Mouse (Mus musculus) kidney, embryonic 15.5 days (tissue): Measurements from ENCODE around the gene Ephb6. TPM values are rescaled to one million over a fixed set of nuclear protein-coding genes. Genes with fewer than 3 reads are reported as not detected.
"Not testable (repeated sequence)": the region's sequence is repeated elsewhere in the genome, so short reads cannot be mapped to it uniquely, and the experiment has no call there.

Source experiments
- ATAC-seq: fragments of 200-750 bp; cut with Nextera tagmentation; replicated peaks from 2 replicates; pipeline ENCODE4 v1.8.0; 2017; ENCODE audit warnings: moderate TSS enrichment; ENCODE audit not compliant: low FRiP score
- H3K27ac ChIP-seq: fragments of 300-500 bp; sonication (generic); 2 replicates; pipeline ENCODE4 v1.5.1; 2015; ENCODE audit warnings: mild to moderate bottlenecking, inconsistent platforms
- H3K27me3 ChIP-seq: fragments of 300-500 bp; sonication (generic); 2 replicates; pipeline ENCODE4 v1.6.1; 2015; ENCODE audit warnings: inconsistent platforms
- H3K36me3 ChIP-seq: fragments of 300-500 bp; sonication (generic); 2 replicates; pipeline ENCODE4 v1.6.1; 2015; ENCODE audit warnings: inconsistent platforms
- H3K4me1 ChIP-seq: fragments of 300-500 bp; sonication (generic); 2 replicates; pipeline ENCODE4 v1.6.1; 2015; ENCODE audit warnings: inconsistent platforms
- H3K4me2 ChIP-seq: fragments of 300-500 bp; sonication (generic); 2 replicates; pipeline ENCODE4 v1.6.1; 2015; ENCODE audit warnings: moderate library complexity, mild to moderate bottlenecking, inconsistent platforms
- H3K4me3 ChIP-seq: fragments of 300-500 bp; sonication (generic); replicated peaks from 2 replicates; pipeline ENCODE4 v1.5.1; 2015; ENCODE audit warnings: mild to moderate bottlenecking, inconsistent platforms
- H3K9ac ChIP-seq: fragments of 300-500 bp; sonication (generic); 2 replicates; pipeline ENCODE4 v1.6.1; 2015; ENCODE audit warnings: mild to moderate bottlenecking, inconsistent platforms
- H3K9me3 ChIP-seq: fragments of 300-500 bp; sonication (generic); replicated peaks from 2 replicates; pipeline ENCODE4 v1.6.1; 2016; ENCODE audit warnings: inconsistent platforms
- WGBS: fragments of 180-500 bp; shearing (Covaris S2); methylation state at CpG from one replicate; pipeline ENCODE4 v1.1.7; 2015; ENCODE audit warnings: mixed read lengths; 5-methylcytosine and 5-hydroxymethylcytosine counted together
- polyA plus RNA-seq: library from polyadenylated mRNA; unstranded; fragments of >200 nt; fragmentation: Nextera tagmentation; extraction: Ambion mirVana; gene quantifications from 2 replicates; pipeline ENCODE4 v1.2.1, GENCODE M21; 2015

Ephb6 gene
- 13.2 and 15.0 TPM in 2 replicates for polyA plus RNA-seq

DNA sequence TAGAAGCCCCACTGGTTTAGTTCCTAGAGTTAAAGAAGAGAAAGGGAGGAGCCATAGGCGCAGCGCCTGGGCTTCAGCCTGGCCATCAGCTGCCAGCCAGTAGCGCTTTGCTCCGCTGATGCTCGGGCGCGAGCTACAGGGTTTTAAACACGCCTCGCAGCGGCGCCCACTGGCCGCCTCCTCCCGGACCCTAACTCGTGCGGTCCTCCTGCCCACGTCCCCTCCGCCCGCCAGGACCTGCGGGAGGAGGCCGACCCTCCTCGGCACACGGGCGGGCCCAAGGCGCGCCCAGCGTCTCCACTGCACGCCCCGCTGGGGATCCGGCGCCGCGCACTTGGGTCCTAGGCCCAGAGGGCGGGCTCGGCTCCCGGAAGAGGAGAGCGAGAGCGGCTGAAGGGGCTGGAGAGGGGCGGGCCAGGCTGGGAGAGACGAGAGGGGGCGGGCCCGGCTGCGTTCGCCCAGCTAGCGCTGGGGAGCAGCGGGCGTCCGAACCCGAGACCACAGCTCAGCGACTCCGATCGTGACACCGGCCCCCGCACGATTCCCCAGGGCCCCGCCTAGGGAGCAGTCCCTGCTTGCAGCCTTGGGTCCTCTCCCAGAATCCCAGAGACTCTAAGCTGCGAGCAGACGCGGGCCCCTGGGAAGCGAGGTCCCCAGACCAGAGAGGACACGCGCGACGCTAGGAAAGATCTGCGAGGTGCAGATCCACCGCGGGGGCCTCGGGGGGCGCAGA is at the start of gene Ephb6:
Ephb6 (plus strand) TSS at position 422 of the 733 bp plus-strand sequence.
- Histone ChIP-seq H3K27me3 (peaks cover 5% of the 10 kb centered on the region; the same call in 1 of the 2 replicates), H3K27ac (peak within 1 kb of the TSS; percentile 88), H3K4me1 (peaks cover 9% of the 10 kb centered on the region), H3K9me3 (no peaks in the 10 kb centered on the region), H3K4me3 (peak within 1 kb of the TSS; percentile 59), H3K9ac (peak within 1 kb of the TSS; percentile 66), H3K4me2 (peak within 1 kb of the TSS; percentile 96), H3K36me3 (no peaks in the 10 kb centered on the region)
- peak; percentile 98 for ATAC-seq
- under 1% methylated on average over 68 of the region's 68 CpGs for WGBS

DNA sequence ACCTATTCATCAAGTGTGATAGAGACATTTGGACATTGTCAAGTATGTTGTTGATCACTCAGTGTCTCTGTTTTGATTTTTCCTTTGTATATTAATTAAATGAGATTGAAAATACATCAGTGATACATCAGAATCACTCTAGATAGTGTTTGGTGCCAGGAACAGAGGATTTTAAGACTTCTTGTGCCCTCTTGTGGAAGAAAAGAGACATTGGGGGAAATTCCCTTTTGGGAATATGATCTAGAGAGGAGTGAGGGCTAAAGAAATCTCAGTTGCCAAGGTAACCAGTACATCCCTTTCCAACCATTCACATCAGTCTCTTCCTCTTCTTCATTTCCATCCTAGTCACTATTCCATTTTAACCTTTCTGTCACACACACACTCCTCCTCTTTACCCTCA is 48.9 kb upstream of the Ephb6 start:
- H3K4me2 ChIP-seq, result no peak overlapping the region
- no peaks in the 10 kb centered on the region for H3K36me3 ChIP-seq
- H3K4me3 ChIP-seq, result no peak overlapping the region
- no peaks in the 10 kb centered on the region for H3K27me3 ChIP-seq
- H3K4me1 ChIP-seq, result no peaks in the 10 kb centered on the region
- no peak for ATAC-seq
- no peaks in the 10 kb centered on the region for H3K9me3 ChIP-seq
- H3K9ac ChIP-seq, result no peak overlapping the region
- H3K27ac ChIP-seq, result no peak overlapping the region

DNA sequence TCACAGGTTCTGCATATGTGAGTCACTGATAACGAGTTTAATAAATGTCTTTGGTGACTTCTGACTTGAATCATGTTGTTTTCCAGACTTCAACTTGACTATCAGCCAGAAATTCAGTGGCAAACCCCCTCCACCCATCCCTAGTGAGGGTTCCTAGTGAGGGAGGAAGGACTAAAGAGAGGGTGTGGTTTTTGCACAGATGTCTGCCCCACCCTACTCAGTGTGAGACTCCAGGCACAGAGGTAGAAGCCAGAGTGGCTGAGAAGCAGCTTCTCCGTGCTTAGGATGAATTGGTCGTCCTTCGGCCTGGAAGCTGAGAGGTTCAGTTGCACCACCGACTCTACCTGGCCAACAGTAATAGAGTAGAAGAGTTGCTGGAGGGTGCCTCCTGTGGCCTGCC is 47.8 kb upstream of the Ephb6 start:
- H3K4me2 ChIP-seq, result no peak overlapping the region
- H3K4me1 ChIP-seq, result no peaks in the 10 kb centered on the region
- H3K4me3 ChIP-seq, result no peak overlapping the region
- no peak for ATAC-seq
- H3K27me3 ChIP-seq, result no peaks in the 10 kb centered on the region
- H3K27ac ChIP-seq, result no peak overlapping the region
- no peaks in the 10 kb centered on the region for H3K36me3 ChIP-seq
- no peaks in the 10 kb centered on the region for H3K9me3 ChIP-seq
- H3K9ac ChIP-seq, result no peak overlapping the region
- 74% methylated on average over 5 of the region's 5 CpGs for WGBS

DNA sequence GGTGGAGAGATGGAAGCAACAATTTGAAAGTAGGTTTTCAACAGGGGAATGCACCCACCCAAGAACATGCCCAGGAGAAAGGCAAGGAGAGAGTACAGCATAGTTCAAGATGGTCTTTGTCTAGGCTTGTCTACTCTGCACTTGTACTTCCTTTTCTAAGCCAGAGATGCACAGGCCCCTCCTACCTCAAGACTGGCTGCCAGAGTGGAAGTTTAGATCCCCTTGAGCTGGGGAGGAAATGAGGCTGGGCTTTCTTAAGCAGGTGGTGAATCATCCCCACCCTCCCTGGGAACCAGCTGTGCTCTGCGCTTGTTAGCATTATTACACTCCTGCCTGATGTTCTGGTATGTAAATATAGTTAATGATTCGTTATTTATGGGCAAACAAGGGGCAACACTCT is 47.0 kb upstream of the Ephb6 start:
- Histone ChIP-seq H3K4me1 (no peaks in the 10 kb centered on the region), H3K27me3 (no peaks in the 10 kb centered on the region), H3K9me3 (no peaks in the 10 kb centered on the region), H3K27ac (no peak overlapping the region), H3K36me3 (no peaks in the 10 kb centered on the region), H3K4me2 (no peak overlapping the region), H3K4me3 (no peak overlapping the region), H3K9ac (no peak overlapping the region)
- 39% methylated on average over 2 of the region's 2 CpGs for WGBS
- no peak for ATAC-seq

DNA sequence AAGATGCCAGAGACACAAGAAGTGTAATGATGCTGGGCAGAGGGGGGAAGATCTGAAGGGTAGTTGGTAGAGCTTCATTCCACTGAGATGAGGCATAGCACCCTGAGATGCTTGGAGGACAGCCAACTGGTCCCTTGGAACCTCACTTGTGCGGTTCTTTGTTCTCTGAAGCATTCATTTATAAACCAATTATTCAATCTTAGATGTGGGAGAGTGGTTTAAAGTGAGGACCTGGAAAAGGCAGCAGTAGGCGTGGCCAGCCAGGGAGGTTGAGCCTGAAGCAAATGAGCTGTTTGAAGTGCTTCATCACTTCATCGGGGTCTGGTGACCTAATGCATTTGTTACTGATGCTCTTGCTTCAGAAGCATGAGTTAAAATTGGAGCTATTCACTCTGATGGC is 46.0 kb upstream of the Ephb6 start:
- H3K4me3 ChIP-seq, result no peak overlapping the region
- H3K4me2 ChIP-seq, result no peak overlapping the region
- H3K27ac ChIP-seq, result no peak overlapping the region
- no peaks in the 10 kb centered on the region for H3K4me1 ChIP-seq
- no peaks in the 10 kb centered on the region for H3K27me3 ChIP-seq
- H3K9me3 ChIP-seq, result no peaks in the 10 kb centered on the region
- no peak for ATAC-seq
- H3K36me3 ChIP-seq, result no peaks in the 10 kb centered on the region
- no peak overlapping the region for H3K9ac ChIP-seq
- WGBS, result 41% methylated on average over 3 of the region's 3 CpGs

DNA sequence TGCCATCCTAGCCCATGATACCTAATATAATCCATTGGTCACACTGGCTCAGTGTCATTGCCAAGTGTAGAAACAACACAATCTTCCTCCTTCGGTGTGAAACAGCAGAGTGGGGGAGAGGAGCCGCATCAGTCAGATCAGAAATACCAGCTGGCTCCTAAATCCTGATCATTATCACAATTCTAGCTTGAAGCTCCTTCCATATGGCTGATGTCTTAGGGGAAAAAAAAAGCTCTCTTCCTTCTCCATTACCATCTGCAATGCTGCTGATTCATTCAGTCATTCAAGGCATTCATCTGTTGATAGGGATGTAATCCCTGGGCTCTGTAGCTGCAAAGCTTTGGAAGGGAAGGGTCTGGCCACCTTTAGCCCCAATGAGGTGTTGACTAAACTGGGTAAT is 45.0 kb upstream of the Ephb6 start:
- Histone ChIP-seq H3K4me3 (no peak overlapping the region), H3K4me1 (no peaks in the 10 kb centered on the region), H3K27me3 (no peaks in the 10 kb centered on the region), H3K9ac (no peak overlapping the region), H3K27ac (no peak overlapping the region), H3K4me2 (no peak overlapping the region), H3K9me3 (no peaks in the 10 kb centered on the region), H3K36me3 (no peaks in the 10 kb centered on the region)
- no peak for ATAC-seq
- 69% methylated on average over 2 of the region's 2 CpGs for WGBS

DNA sequence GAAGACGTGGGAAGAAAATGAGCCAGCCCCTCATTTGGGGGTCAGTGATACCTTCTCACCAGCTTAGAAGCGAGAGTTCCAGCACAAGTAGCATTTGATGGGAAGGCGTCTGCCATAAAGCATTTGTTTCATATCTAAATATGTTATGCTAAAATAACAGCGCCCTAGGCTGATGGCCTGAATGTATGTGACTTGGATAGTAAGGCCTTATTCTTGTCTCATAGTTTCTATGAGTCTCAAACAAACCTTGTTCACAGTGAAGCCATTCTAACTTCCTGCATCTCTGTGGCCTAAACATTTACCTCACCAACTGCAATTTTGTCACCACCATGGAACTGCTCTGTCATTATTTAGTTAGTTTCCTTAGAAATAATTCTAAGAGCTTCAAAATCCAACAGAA is 42.7 kb upstream of the Ephb6 start:
- Histone ChIP-seq H3K27me3 (no peaks in the 10 kb centered on the region), H3K4me1 (no peaks in the 10 kb centered on the region), H3K9me3 (no peaks in the 10 kb centered on the region), H3K4me3 (no peak overlapping the region), H3K4me2 (no peak overlapping the region), H3K36me3 (no peaks in the 10 kb centered on the region), H3K27ac (no peak overlapping the region), H3K9ac (no peak overlapping the region)
- no peak for ATAC-seq
- WGBS, result 89% methylated on average over 4 of the region's 4 CpGs

DNA sequence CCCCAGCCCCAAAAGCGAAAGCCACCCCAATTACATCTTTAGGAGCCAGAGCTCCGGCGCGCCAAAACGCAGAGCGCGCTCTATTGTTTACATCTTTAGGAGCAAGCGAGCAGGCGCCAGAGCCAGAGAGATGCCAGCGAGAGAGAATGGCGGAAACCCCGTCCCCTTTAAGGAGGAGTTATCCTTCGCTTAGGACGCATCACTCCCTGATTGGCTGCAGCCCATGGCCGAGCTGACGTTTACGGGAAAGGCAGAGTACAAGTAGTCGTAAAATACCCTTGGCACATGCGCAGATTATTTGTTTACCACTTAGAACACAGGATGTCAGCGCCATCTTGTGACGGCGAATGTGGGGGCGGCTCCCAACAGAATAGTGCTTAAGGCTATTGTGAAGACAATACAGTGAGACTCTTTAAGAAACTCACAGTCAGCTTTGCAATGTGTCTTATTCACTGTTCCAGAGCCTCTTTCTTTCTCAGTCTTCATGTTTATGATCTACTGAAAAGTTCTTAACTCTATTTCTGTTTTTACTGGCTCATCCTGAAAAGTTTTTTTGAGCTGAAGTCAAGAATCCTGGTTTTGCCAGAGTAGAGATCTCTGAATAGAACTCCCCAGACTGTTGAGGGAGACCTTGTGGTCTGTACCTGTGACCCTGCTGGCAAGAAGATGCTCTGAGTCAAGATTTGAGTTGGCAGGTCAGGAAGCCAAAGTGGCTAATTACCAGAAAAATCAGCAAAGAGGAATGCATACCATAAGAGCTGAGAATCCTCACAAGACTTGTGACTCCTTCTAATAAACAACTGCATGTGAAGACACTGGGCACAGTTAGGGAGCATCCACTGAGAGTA is 42.0 kb upstream of the Ephb6 start:
- H3K36me3 ChIP-seq, H3K4me3 ChIP-seq, H3K9me3 ChIP-seq, H3K9ac ChIP-seq, H3K4me1 ChIP-seq, H3K27ac ChIP-seq, H3K27me3 ChIP-seq, ATAC-seq, H3K4me2 ChIP-seq: not testable (repeated sequence)
- WGBS, result 78% methylated on average over 5 of the region's 23 CpGs

DNA sequence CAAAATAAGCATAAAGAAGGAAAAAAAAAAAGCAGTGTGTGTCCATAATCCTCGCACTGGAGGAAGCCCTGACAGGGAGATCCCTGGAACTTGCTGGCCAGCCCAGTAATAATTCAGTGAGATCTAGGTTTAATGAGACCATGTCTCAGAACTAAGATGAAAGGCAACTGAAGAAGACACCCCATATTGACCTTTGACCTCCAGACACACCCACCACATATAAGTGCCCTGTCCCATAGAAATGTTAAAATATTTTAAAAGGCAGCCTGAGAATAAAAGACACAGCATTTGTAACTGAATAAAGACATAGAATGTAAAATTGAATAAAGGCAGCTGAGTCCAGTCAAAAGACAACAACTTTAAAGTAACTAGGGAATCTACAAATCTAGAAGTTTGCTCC is 40.0 kb upstream of the Ephb6 start:
- WGBS, result 57% methylated on average over 1 of the region's 1 CpGs
- ATAC-seq, result no peak
- H3K36me3 ChIP-seq, result no peaks in the 10 kb centered on the region

DNA sequence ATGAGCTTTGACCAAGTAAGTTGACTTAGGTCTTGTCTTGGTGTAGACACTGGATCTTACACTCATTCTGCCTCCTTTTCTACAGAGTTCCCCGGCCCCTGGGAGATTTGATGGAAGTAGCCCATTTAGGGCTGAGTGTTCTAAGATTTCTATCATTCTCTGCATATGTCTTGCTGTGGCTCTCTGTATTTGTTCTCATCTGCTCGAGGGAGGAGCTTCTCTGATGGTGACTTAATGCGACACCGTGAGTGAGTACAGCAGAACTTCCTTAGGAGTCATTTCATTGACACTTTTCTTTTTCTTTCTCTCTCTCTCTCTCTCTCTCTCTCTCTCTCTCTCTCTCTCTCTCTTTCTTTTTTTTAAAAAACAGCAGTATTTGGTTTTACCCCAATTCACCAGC is 38.3 kb upstream of the Ephb6 start:
- H3K27me3 ChIP-seq, result no peaks in the 10 kb centered on the region
- H3K4me2 ChIP-seq, result no peak overlapping the region
- 88% methylated on average over 4 of the region's 4 CpGs for WGBS
- no peak for ATAC-seq
- H3K4me3 ChIP-seq, result no peak overlapping the region
- H3K4me1 ChIP-seq, result no peaks in the 10 kb centered on the region
- no peak overlapping the region for H3K27ac ChIP-seq
- H3K9ac ChIP-seq, result no peak overlapping the region
- no peaks in the 10 kb centered on the region for H3K36me3 ChIP-seq
- H3K9me3 ChIP-seq, result no peaks in the 10 kb centered on the region

More for the DNA sequence above, 40.0 kb upstream of the Ephb6 start:
- H3K4me2 ChIP-seq, result no peak overlapping the region
- no peak overlapping the region for H3K4me3 ChIP-seq
- no peak overlapping the region for H3K27ac ChIP-seq
- H3K4me1 ChIP-seq, result no peaks in the 10 kb centered on the region
- H3K9ac ChIP-seq, result no peak overlapping the region
- no peaks in the 10 kb centered on the region for H3K27me3 ChIP-seq
- H3K9me3 ChIP-seq, result no peaks in the 10 kb centered on the region

DNA sequence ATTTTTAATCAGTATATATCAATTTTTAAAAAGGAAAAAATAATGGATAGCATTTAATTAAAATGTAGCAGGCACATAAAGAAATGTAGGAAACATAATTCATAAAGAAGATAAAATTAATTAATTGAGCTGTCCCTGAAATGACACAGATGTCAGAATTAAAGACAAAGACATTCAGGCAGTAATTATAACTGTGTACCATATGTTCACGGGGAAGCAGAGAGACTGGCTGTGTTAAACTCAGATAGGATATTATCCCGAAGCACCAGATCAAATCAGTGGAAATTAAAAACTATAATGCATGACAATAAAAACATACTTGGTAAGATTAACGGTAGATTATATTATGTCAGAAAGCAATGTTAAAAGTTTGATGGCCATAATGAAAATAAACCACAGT is 36.2 kb upstream of the Ephb6 start:
- Histone ChIP-seq H3K9me3 (no peaks in the 10 kb centered on the region), H3K27me3 (no peaks in the 10 kb centered on the region), H3K27ac (no peak overlapping the region), H3K36me3 (no peaks in the 10 kb centered on the region), H3K9ac (no peak overlapping the region), H3K4me2 (no peak overlapping the region), H3K4me3 (no peak overlapping the region), H3K4me1 (no peaks in the 10 kb centered on the region)
- ATAC-seq, result no peak
- WGBS, result 75% methylated on average over 3 of the region's 3 CpGs

DNA sequence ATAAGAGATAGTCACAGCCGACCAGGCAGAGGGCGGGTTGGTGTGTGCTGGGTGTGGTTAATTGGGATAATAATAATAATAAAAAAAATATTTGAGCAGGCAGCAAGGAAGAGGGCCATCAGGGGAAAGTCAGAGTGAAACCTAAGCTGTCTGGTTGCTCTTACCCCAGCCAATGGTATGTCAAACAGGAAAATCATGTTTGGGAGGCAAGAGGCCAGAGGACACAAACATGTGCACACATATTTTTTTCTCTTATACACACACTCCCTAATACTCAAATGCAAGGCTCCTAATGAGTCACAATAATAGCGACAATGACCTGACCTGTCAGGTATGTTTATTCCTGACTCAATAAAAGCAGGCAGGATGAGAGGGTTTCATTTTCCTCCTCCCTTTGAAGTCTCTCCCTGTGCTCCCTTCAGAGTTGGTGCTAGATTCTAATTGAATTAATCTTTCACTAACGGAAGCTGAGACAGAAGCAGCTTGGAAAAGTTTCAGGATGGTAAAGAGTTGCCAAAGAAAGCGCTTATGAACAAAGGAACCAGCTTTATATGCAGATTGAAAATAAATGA is 28.7 kb upstream of the Ephb6 start:
- H3K4me3 ChIP-seq, result no peak overlapping the region
- 46% methylated on average over 5 of the region's 5 CpGs for WGBS
- ATAC-seq, result no peak
- no peak overlapping the region for H3K27ac ChIP-seq
- no peaks in the 10 kb centered on the region for H3K36me3 ChIP-seq
- no peaks in the 10 kb centered on the region for H3K27me3 ChIP-seq
- no peaks in the 10 kb centered on the region for H3K4me1 ChIP-seq
- H3K9me3 ChIP-seq, result no peaks in the 10 kb centered on the region
- no peak overlapping the region for H3K9ac ChIP-seq
- no peak overlapping the region for H3K4me2 ChIP-seq
